Mouse (Mus musculus): Measurements from ENCODE around the gene Arhgap45.

Arhgap45 gene

GRCm38 (mm10) chr10:80016511-80016910, at the start of gene Arhgap45:
Arhgap45 (plus strand) TSS chr10:80016653.
- DNase-seq (ENCODE audit: low read depth, low spot score): no peak

DNA sequence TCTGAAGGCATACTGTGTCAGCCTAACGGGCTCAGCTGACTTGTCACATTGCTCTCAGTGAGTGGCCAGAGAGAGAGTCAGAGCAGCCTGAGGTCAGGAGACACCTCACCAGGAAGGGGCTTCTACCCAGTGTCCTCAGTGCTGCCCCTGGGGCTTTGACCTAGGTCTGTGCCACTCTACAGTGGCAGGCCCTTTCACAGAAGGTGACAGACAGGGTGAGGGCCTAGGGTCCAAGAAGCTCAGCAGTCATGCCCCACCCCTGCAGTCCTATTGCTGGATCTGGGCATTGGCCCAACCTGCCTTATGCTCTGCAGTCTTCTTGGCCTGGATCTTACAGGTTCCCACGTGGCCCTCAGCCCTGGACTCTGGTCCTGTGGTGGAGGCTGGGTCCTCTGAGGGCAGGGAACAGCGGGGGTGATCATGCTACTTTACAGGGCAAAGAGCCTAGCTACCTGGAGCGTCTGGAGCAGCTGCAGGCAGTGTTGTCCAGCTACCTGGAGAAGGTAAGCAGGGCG, 49.5 kb upstream of the Arhgap45 start:
- DNase-seq (ENCODE audit: low read depth, low spot score): no peak

- no peak for DNase-seq (ENCODE audit: low read depth, low spot score)
Measured at GRCm38 (mm10) chr10:79968181-79968580, 48.3 kb upstream of the Arhgap45 start.

- no peak for DNase-seq (ENCODE audit: low read depth, low spot score)
Measured at GRCm38 (mm10) chr10:79969124-79969568, 47.3 kb upstream of the Arhgap45 start.

DNA sequence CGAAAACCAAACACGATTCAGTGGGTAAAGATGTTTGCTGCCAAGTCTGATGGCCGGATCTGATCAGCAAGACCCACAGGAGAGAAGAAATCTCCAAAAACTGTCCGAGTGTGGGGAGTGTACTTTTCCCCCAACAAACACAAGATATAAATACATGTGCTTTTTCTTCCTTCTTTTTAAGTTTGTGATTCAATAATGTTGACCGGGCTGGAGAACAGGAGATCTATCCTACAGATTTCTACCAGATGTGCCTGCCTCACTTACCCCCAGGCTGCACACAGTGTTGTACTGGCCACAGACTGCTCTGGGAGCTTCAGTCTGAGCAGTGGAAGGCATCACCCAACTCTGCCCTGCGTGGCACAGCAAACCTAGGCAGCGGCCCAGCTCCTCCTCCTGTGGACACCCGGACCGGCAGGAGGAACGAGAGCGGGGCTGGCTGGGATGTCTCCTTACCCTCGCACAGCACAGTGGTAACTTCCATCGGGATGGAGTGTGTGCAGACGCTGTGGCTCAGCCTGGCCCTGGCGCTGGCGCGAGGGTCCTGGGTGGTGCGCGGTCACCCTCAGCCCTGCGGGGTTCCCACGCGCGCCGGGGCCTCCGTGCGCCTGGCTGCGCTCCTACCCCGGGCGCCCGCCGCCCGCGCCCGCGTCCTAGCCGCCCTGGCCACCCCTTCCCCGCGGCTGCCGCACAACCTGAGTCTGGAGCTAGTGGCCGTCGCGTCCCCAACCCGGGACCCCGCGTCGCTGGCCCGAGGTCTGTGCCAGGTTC, 45.9 kb upstream of the Arhgap45 start, which contains the start of gene Grin3b:
Gene Grin3b (plus strand): TSS at position 301 of the 768 bp plus-strand sequence.
- DNase-seq (ENCODE audit: low read depth, low spot score): no peak

- no peak for DNase-seq (ENCODE audit: low read depth, low spot score)
Measured at GRCm38 (mm10) chr10:79971183-79971497, 45.3 kb upstream of the Arhgap45 start.

DNA sequence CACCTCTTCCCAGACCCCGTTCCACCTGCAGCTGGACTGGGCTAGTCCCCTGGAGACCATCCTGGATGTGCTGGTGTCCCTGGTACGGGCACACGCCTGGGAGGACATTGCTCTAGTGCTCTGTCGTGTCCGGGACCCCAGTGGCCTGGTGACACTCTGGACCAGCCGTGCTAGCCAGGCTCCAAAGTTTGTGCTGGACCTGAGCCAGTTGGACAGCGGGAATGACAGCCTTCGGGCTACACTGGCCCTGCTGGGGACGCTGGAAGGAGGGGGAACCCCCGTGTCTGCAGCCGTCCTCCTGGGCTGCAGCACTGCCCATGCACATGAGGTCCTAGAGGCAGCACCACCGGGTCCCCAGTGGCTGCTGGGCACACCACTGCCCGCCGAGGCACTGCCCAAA, 43.6 kb upstream of the Arhgap45 start:
- no peak for DNase-seq (ENCODE audit: low read depth, low spot score)

- DNase-seq (ENCODE audit: low read depth, low spot score): no peak
Measured at GRCm38 (mm10) chr10:79974087-79974486, 42.4 kb upstream of the Arhgap45 start.

DNA sequence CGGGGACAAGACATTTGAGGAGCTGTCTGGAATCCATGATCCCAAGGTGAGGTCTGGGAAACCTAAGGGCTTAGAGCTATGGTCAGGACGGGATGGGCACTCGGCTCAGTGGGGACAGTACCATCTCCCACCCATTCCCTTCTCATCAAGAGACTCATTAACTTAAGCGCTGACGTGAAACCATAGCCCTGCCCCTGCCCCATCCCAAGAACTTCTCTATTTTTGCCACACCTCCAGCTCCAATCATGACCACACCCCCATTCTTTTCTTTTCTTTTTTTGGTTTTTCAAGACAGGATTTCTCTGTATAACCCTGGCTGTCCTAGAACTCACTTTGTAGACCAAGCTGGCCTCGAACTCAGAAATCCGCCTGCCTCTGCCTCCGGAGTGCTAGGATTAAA, 41.8 kb upstream of the Arhgap45 start:
- no peak for DNase-seq (ENCODE audit: low read depth, low spot score)

DNA sequence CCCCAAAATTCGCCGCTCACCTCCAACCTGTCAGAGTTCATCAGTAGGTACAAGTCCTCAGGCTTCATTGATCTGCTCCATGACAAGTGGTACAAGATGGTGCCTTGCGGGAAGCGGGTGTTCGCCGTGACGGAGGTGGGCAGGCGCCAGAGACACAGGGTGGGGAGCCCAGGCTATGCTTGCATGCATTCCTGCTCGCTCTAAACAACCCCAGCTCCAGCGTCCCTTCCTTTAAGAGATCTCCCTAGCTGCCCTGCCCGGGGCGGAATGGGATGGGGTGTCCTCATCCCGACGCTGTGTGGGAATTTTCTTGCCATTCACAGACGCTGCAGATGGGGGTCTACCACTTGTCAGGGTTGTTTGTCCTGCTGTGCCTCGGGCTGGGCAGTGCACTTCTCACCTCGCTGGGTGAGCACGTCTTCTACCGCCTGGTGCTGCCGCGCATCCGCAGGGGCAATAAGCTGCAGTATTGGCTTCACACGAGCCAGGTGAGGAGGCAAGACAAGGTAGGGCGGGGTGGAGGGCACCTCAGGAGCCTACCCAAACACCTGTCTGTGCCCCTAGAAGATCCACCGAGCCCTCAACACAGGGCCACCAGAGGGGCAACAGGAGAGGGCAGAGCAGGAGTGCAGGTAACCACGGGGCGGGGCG, 40.3 kb upstream of the Arhgap45 start:
- no peak for DNase-seq (ENCODE audit: low read depth, low spot score)

DNA sequence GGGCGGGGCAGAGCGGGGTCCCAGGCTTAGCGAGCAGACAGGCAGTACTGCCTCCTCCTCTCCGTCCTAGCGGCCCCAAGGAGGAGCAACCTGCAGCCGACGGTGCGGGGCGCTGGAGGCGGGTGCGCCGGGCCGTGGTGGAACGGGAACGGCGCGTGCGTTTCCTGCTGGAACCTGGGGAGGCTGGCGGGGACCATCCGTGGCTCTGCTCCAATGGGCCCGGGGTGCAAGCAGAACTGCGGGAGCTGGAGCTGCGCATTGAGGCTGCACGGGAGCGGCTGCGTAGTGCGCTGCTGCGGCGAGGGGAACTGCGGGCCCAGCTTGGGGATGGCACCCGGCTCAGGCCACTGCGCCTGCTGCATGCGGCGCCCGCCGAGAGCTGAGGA, 39.7 kb upstream of the Arhgap45 start:
- DNase-seq (ENCODE audit: low read depth, low spot score): no peak

DNA sequence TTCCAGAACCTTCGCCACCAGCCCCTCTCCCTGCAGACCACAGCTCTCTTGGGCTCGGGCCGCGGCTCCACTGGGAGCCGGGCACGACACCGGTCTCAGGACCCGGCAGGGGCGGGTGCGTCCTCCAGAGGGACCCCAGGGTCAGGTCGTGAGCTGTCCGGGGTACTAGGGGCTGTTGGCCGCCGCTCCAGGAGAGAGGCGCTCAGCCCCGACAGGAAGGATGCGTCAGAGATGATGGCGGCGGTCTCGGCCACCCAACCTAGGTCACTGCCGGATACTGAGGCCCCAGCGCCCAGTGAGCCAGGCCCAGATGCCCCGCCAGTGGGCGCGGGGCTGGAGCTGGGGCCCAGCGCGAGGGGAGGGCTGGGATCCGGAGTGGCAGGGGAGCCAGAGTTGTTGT, 39.1 kb upstream of the Arhgap45 start:
- DNase-seq (ENCODE audit: low read depth, low spot score): no peak

DNA sequence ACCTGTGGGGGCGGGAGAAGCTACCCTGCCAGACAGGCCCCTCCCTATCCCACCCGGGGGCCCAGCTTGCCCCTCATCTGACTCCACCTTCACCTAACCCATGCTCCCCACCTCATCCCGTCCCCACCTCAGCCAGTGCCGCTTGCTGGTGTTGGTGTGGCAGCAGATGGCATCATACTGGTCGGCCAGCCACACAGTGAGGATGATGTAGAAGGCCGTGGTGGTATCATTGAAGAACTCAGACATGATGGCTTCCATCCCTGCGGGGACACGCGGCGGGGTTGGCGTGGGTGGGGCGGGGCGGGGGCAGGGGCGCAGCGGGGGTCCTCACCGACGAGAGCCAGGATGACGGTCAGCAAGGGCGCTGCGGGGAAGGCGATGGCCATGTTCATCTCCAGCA, 38.4 kb upstream of the Arhgap45 start:
- DNase-seq (ENCODE audit: low read depth, low spot score): no peak

DNA sequence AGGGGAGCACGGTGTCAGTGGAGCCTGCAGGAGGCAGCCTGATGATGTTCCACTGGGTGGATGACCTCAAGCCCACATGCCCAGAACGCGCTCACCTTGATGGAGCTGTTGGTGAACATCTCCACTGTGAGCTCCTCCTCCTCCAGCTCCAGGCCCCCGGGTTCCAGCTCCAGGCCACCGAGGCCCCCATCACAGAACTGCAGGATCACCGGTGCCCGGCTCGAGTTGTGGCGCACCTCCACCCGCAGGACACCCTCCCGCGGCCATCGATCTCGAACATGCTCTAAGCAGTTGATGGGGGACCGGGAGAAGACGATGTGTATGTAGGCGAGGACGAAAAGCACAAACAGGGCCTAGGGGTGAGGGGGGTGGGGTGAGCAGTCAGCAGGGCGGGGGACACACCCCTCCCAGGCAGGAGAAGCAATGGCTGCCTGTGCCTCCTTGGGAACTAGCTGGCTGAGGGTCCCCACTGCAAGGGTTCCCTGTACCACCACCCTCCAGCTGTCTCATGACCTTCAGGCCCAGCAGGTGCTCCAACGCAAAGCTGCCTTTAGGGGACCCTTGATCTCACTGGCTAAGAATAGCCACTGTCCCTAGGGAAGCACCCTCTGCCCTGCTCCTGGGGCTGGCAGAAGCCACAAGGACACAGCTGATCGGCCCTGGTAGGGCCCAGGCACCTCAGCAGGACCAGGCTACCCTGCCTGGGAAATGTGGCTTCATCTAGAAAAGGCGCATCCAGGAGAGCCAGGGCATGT, 36.9 kb upstream of the Arhgap45 start:
- DNase-seq (ENCODE audit: low read depth, low spot score): no peak

DNA sequence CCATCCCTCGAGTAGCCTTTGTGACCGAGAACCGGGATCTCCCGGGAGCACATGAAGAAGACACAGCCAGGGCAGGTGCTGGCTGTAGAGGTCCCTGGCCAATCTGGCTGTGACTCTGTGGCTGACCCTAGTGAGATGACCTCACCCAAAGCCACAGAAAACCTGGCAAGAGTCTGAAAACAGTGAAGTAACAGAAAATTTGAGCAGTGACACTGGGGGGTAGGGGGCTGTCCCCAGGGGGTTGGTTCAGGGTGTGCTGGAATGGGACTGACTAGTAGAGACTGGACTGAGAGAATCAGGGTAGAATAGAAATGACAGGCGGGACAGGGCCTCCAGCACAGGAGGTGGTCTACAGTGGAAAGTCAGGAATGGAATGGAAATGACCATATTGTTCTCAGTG, 33.2 kb upstream of the Arhgap45 start:
- no peak for DNase-seq (ENCODE audit: low read depth, low spot score)

DNA sequence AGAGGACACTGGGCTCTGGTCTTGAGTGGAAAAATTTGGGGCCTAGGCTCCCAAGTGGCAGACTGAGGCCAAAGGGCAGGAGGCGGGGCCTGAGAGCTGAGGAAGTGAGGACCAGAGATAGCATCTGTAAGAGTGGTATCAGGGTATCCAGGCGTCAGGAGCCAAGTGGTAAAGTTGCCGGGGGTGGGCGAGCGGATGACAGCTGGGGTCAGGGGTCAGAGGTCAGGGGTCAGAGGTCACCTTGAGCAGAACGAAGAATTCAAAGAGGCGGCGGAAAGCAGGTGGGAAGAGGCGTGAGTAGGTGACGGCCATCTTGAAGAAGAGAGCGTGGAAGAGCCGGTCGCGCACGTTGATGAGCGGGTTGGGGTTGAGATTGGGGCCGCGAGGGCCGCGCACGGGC, 32.8 kb upstream of the Arhgap45 start:
- no peak for DNase-seq (ENCODE audit: low read depth, low spot score)

GRCm38 (mm10) chr10:79984195-79984816, 32.1 kb upstream of the Arhgap45 start, which contains the start of gene Tmem259:
Tmem259 (minus strand) TSS chr10:79984330.
- DNase-seq (ENCODE audit: low read depth, low spot score): peak; percentile 79

DNA sequence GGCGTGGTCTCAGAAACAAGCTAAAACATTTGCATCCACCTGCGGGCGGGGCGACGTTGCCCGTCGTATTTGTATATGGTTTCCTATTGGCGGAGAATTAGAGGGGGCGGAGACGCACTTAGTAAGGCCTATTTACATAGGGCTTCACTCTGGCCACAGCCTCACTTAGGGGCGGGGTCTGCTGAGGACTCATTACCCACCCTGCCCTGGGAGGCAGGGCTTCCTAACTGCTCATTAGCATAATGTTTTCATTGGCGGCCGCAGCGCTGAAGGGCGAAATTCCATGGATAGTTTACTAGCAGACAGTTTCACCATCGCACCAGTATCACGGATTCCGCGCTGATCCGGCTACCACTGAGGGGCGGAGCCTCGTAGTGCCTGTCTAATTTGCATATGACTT, 31.6 kb upstream of the Arhgap45 start:
- peak; percentile 94 for DNase-seq (ENCODE audit: low read depth, low spot score)

DNA sequence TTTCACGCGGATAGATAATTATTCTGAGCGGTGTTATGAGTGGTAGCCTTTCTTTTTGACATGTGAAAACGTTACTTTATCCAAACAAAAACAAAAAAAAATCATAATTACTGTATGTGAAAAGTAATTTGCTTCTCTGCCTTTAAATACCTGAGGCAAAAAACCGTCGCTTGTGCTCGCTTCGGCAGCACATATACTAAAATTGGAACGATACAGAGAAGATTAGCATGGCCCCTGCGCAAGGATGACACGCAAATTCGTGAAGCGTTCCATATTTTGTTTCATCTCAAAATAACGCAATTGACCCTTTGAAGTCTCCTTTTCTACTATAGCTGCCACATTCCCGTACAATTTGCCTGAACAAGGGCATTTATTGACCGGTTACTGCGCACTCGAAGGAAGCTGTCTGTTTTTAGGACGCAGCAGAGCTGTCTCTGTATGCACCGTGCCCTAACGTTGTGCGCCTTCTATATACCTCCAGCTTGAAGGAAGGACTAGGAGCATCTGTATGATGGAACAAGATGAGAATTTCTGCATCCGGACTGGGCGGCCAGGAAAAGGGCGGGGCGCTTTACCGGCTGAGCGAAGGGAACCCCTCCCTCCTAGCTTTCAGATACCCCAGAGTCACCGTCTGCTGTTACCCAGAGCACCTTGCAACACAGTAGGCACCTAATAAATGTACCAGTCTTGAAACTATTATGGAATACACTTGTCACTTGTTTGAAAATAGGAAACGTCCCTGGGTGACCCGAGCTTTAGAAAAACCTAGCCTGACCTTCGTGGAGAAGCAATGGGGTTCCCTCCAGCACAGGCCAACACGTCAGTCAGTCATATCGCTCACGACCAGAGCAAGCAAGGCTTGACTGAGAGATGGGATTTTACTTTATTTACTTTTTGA, 30.9 kb upstream of the Arhgap45 start:
- DNase-seq (ENCODE audit: low read depth, low spot score): no peak

DNA sequence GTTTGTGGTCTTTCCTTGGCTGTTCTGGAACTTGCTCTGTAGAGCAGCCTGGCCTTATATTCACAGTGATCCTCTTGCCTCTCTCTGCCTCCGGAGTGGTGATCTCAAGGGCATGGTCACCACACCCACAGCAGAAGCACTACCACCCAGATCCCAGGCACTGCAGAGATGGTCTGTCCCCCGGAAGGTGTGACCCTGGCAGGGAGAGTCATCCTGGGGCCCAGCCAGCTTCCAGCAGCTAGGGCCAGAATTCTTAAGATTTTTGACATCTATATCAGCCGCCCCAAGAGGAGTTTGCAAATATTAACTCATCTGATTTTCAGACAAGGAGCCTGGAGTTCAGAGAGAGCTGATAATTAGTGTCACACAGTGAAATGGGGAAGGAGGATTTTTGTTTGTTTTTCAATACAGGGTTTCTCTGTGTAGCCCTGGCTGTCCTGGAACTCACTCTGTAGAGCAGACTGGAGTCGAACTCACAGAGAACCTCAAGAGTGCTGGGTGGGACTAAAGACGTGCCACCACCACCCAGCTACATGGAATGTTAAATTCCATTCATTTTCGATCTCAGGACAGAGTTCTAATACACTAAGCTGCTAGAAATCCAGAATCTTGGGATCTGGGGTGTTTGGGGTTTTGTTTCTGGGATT, 30.1 kb upstream of the Arhgap45 start:
- DNase-seq (ENCODE audit: low read depth, low spot score): no peak
